Comparison of ENCODE assay signal across 13 mouse cellular contexts in genomic region chr17:21616356-21616755, GRCm38 (mm10).
"Had no signal": no experiment of that assay in that cellular context is flagged by ENCODE, and none has a peak within 500 bp of the region (broad histone marks: within the 10 kb centered on the region; RNA-seq: fewer than 3 reads in every experiment).

No protein-coding gene starts in this region.

- H3K9me3 ChIP-seq: limb, embryonic 15.5 days; liver, embryonic 12.5 days; lung, embryonic 15.5 days; neural tube, embryonic 13.5 days had no signal

- H3K4me1 ChIP-seq: limb, embryonic 15.5 days; liver, embryonic 12.5 days; lung, embryonic 15.5 days; midbrain, embryonic 12.5 days; neural tube, embryonic 13.5 days had no signal

- H3K4me2 ChIP-seq: limb, embryonic 15.5 days; liver, embryonic 12.5 days; lung, embryonic 15.5 days; midbrain, embryonic 12.5 days; neural tube, embryonic 13.5 days had no signal

- H3K27me3 ChIP-seq: limb, embryonic 15.5 days; liver, embryonic 12.5 days; lung, embryonic 15.5 days; midbrain, embryonic 12.5 days; neural tube, embryonic 13.5 days had no signal

- DNase-seq: kidney, adult 2 months; kidney, postnatal 25 days; layer of hippocampus, adult 9-11 months; lung, postnatal 14 days; right cerebral cortex, adult 18-20 months; right cerebral cortex, postnatal 25 days; thymus, adult 2 months; thymus, postnatal 25 days had no signal

- H3K27ac ChIP-seq: limb, embryonic 15.5 days; liver, embryonic 12.5 days; lung, embryonic 15.5 days; midbrain, embryonic 12.5 days; neural tube, embryonic 13.5 days had no signal

- H3K9ac ChIP-seq: limb, embryonic 15.5 days; liver, embryonic 12.5 days; lung, embryonic 15.5 days; midbrain, embryonic 12.5 days; neural tube, embryonic 13.5 days had no signal

- H3K4me3 ChIP-seq: limb, embryonic 15.5 days; liver, embryonic 12.5 days; lung, embryonic 15.5 days; midbrain, embryonic 12.5 days; neural tube, embryonic 13.5 days had no signal

- H3K36me3 ChIP-seq: limb, embryonic 15.5 days; liver, embryonic 12.5 days; lung, embryonic 15.5 days; midbrain, embryonic 12.5 days; neural tube, embryonic 13.5 days had no signal
